Mouse (Mus musculus): ENCODE results near the gene Pde12.

DNA sequence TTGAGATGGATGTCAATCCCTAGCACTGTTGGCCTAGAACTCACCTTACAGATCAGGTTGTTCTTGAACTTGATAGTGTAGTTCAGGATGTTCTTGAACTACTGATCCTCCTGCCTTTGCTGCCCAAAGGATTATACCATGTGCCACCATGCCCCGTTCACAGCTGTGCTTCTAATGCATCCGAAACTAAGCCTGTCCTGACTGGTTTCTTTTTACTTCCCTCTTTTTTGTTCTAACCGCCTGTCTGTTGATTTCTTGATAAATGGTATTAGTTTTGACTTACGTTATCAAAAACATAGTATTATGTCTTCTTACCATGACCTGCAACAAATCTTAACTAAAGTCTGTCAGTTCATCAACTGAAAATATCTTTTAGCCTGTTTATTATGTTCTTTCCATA, 59.0 kb downstream of the Pde12 start:
- TF ChIP-seq EP300 (IDR thresholded peaks at IDR 0.05; ENCODE audit: insufficient read depth, low read depth, low read length) (no peak), POLR2A (IDR thresholded peaks at IDR 0.05; ENCODE audit: insufficient read depth, low read length) (no peak), CTCF (IDR thresholded peaks at IDR 0.05; ENCODE audit: low read depth, low read length) (no peak)

Data from ES-Bruce4 (cell line).